Mouse (Mus musculus): ENCODE results near the gene Ctnna2.

DNA sequence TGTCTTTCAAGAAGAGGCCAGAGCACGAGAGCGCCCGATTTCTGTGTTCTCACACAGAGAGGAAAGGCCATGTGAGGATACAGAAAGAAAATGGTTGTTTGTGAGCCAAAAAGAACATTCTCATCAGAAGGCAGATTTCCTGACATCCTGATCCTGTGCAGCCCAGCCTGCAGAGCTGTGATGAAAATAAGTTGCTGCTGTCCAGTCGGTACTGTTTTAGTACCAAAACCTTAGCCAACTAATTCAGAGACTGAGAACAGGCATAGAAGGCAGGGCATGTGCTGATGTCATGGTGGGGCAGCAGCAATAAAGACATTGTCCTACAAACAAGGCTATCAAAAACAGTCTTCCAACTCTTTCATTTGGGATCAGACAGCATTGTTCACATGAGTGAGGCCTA lies 549.1 kb downstream of the Ctnna2 start:
- no peak for TF ChIP-seq CTCF (IDR thresholded peaks at IDR 0.05; ENCODE audit: low read depth, low read length)
- no peak for TF ChIP-seq POLR2AphosphoS5 (IDR thresholded peaks at IDR 0.05; ENCODE audit: insufficient replicate concordance, low read depth, low read length)
- TF ChIP-seq GATA1 (IDR thresholded peaks at IDR 0.05; ENCODE audit: borderline replicate concordance, low read length): no peak
